Mouse (Mus musculus): ENCODE results near the gene Ndufc1. TPM values are rescaled to one million over a fixed set of nuclear protein-coding genes. Genes with fewer than 3 reads are reported as not detected.

Gene Ndufc1
- total and polyA plus RNA-seq, 3 experiments: 115 to 207 TPM; not detected in 1

GRCm38 (mm10) chr3:51375307-51376265, 33.2 kb downstream of the Ndufc1 start:
- Histone ChIP-seq H3K9ac (ENCODE audit: control insufficient read depth, low read depth, low read length, poor library complexity, severe bottlenecking) (no peak overlapping the region), H3K36me3 (ENCODE audit: control insufficient read depth in 1 of 2, insufficient read depth in 2 of 2, low read length in 2 of 2) (peaks cover 0 to 9% of the 10 kb centered on the region in 2 experiments; a peak in 2 of 4 replicates), H3K4me3 (ENCODE audit: control insufficient read depth in 1 of 2, insufficient read depth in 1 of 2, low read depth in 2 of 2, low read length in 2 of 2) (no peak overlapping the region), H3K79me2 (ENCODE audit: control insufficient read depth, insufficient read depth, low read length, poor library complexity) (no peaks in the 10 kb centered on the region), H3K4me1 (ENCODE audit: control insufficient read depth in 1 of 2, insufficient read depth in 2 of 2, low read length in 2 of 2) (peaks cover 2 to 17% of the 10 kb centered on the region in 2 experiments), H3K27ac (ENCODE audit: control insufficient read depth, low read depth, low read length) (peak overlapping the region; percentile 23), H3K9me3 (replicated peaks; ENCODE audit: insufficient read depth, low read length) (no peaks in the 10 kb centered on the region), H3K27me3 (ENCODE audit: control insufficient read depth in 1 of 2, insufficient read depth in 2 of 2, low read length in 2 of 2) (no peaks in the 10 kb centered on the region)
- DNase-seq (ENCODE audit: low read depth, low spot score): peak; percentile 87
- TF ChIP-seq CHD2 (IDR thresholded peaks at IDR 0.05; ENCODE audit: low read length): no peak
- no peak for TF ChIP-seq CHD1 (IDR thresholded peaks at IDR 0.05; ENCODE audit: low read depth, low read length)
- TF ChIP-seq TBP (IDR thresholded peaks at IDR 0.05; ENCODE audit: low read depth, low read length): peak; percentile 96
- TF ChIP-seq POLR2AphosphoS5 (IDR thresholded peaks at IDR 0.05; ENCODE audit: borderline replicate concordance, low read depth, low read length): no peak
- peak; percentile 32 for TF ChIP-seq RAD21 (IDR thresholded peaks at IDR 0.05; ENCODE audit: low read depth, low read length)
- TF ChIP-seq SIN3A (IDR thresholded peaks at IDR 0.05; ENCODE audit: low read length): peak; percentile 52
- TF ChIP-seq ZNF384 (IDR thresholded peaks at IDR 0.05; ENCODE audit: low read depth, low read length): no peak
- peak; percentile 66; the same call in 1 of the 2 replicates for TF ChIP-seq ETS1 (IDR thresholded peaks at IDR 0.05; ENCODE audit: low read depth, low read length)
- no peak for TF ChIP-seq ZMIZ1 (IDR thresholded peaks at IDR 0.05; ENCODE audit: low read depth, low read length)
- TF ChIP-seq TAL1 (IDR thresholded peaks at IDR 0.05; ENCODE audit: low read length): no peak
- TF ChIP-seq MYB (IDR thresholded peaks at IDR 0.05; ENCODE audit: low read depth, low read length): peak; percentile 40; the same call in 1 of the 2 replicates
- TF ChIP-seq NELFE (IDR thresholded peaks at IDR 0.05; ENCODE audit: low read depth, low read length): no peak
- TF ChIP-seq POLR2A (IDR thresholded peaks at IDR 0.05; ENCODE audit: control insufficient read depth in 1 of 2, insufficient read depth in 1 of 2, low read depth in 1 of 2, low read length in 2 of 2, poor library complexity in 1 of 2): no peak
- TF ChIP-seq UBTF (IDR thresholded peaks at IDR 0.05; ENCODE audit: borderline replicate concordance, insufficient read depth, low read depth, low read length): no peak
- TF ChIP-seq NRF1 (IDR thresholded peaks at IDR 0.05; ENCODE audit: insufficient read depth, low read depth, low read length, poor library complexity, severe bottlenecking): no peak
- no peak for TF ChIP-seq BHLHE40 (IDR thresholded peaks at IDR 0.05; ENCODE audit: borderline replicate concordance, low read depth, low read length)
- no peak for TF ChIP-seq USF1 (IDR thresholded peaks at IDR 0.05; ENCODE audit: low read depth, low read length)
- TF ChIP-seq SMC3 (IDR thresholded peaks at IDR 0.05; ENCODE audit: low read depth, low read length): peak; percentile 47
- TF ChIP-seq HCFC1 (IDR thresholded peaks at IDR 0.05; ENCODE audit: low read depth, low read length): peak; percentile 13; the same call in 1 of the 2 replicates
- peak; percentile 73; the same call in 1 of the 2 replicates for TF ChIP-seq MYC (IDR thresholded peaks at IDR 0.05; ENCODE audit: low read depth, low read length)
- TF ChIP-seq RCOR1 (IDR thresholded peaks at IDR 0.05; ENCODE audit: low read depth, low read length): peak; percentile 80
- TF ChIP-seq MAX (IDR thresholded peaks at IDR 0.05; ENCODE audit: low read length): no peak; the same call in none of the 2 replicates
- TF ChIP-seq MAFK (IDR thresholded peaks at IDR 0.05; ENCODE audit: borderline replicate concordance, low read depth, low read length): no peak
- peak; percentile 67 for TF ChIP-seq TCF12 (IDR thresholded peaks at IDR 0.05; ENCODE audit: low read depth, low read length)
- peak; percentile 85 for TF ChIP-seq GATA1 (IDR thresholded peaks at IDR 0.05; ENCODE audit: low read depth, low read length)
- peak; percentile 74; the same call in 1 of the 2 replicates for TF ChIP-seq MXI1 (IDR thresholded peaks at IDR 0.05; ENCODE audit: low read depth, low read length)
- no peak for TF ChIP-seq ELF1 (IDR thresholded peaks at IDR 0.05; ENCODE audit: low read depth, low read length)
- TF ChIP-seq GABPA (IDR thresholded peaks at IDR 0.05; ENCODE audit: low read depth, low read length): no peak
- TF ChIP-seq KAT2A (conservative IDR thresholded peaks at IDR 0.05; ENCODE audit: low read depth, low read length): 0 out of 2 replicates have a peak, but pooled peaks have one; percentile 13
- TF ChIP-seq MAZ (IDR thresholded peaks at IDR 0.05; ENCODE audit: low read depth, low read length): peak; percentile 31; the same call in 1 of the 2 replicates
- no peak for TF ChIP-seq MEF2A (IDR thresholded peaks at IDR 0.05; ENCODE audit: extremely low read depth, insufficient replicate concordance, low read depth, low read length, poor library complexity, severe bottlenecking)
- TF ChIP-seq CTCF (IDR thresholded peaks at IDR 0.05 in 2 of 3, conservative IDR thresholded peaks at IDR 0.05 in 1 of 3; ENCODE audit: control insufficient read depth in 1 of 3, insufficient read depth in 1 of 3, low read depth in 2 of 3, low read length in 3 of 3, poor library complexity in 1 of 3, severe bottlenecking in 1 of 3): peak; percentile 46 to 64 (median 63)
- TF ChIP-seq POLR2AphosphoS2 (IDR thresholded peaks at IDR 0.05; ENCODE audit: low read length): no peak
- TF ChIP-seq ZKSCAN1 (IDR thresholded peaks at IDR 0.05; ENCODE audit: low read depth, low read length): no peak
- peak; percentile 25; the same call in 1 of the 2 replicates for TF ChIP-seq ZC3H11A (IDR thresholded peaks at IDR 0.05; ENCODE audit: low read depth, low read length)
